Mouse (Mus musculus) liver, adult 2 months (tissue): ENCODE measurements at regions not wholly inside any gene's neighbourhood (a gene's known extent, or its start where the extent isn't known, plus 50 kb on each side); places are given as distances from the start of the nearest gene placed in this dataset.

Experiments used
- DNase-seq: peaks from one replicate; pipeline ENCODE4 v3.0.0-alpha.2; 2011; ENCODE audit warnings: low read depth, low spot score; ENCODE audit errors: extremely low read depth
- H3K27ac ChIP-seq: fragments of 200-500 bp; replicated peaks from 2 replicates; pipeline ENCODE4 v1.5.1; 2012; ENCODE audit warnings: low read depth, mild to moderate bottlenecking, control low read depth, inconsistent platforms, low read length; ENCODE audit not compliant: insufficient read depth
- H3K27me3 ChIP-seq: fragments of 200-500 bp; 2 replicates; pipeline ENCODE4 v1.6.1; 2012; ENCODE audit warnings: mild to moderate bottlenecking, moderate library complexity, low read length, inconsistent platforms; ENCODE audit not compliant: control insufficient read depth, insufficient read depth
- H3K36me3 ChIP-seq: fragments of 200-500 bp; 2 replicates; pipeline ENCODE4 v1.6.1; 2012; ENCODE audit warnings: low read length, inconsistent platforms; ENCODE audit not compliant: control insufficient read depth, insufficient read depth
- H3K4me1 ChIP-seq: fragments of 200-500 bp; 2 replicates; pipeline ENCODE4 v1.6.1; 2011; ENCODE audit warnings: low read length; ENCODE audit not compliant: control insufficient read depth, insufficient read depth
- H3K4me3 ChIP-seq: fragments of 200-500 bp; 2 replicates; pipeline ENCODE4 v1.5.1; 2011; ENCODE audit warnings: low read depth, mild to moderate bottlenecking, control low read depth, low read length, moderate library complexity; ENCODE audit not compliant: insufficient read depth
- H3K79me2 ChIP-seq: fragments of 200-500 bp; 2 replicates; pipeline ENCODE4 v1.6.1; 2012; ENCODE audit warnings: inconsistent platforms, mild to moderate bottlenecking, low read length, moderate library complexity; ENCODE audit not compliant: control insufficient read depth, insufficient read depth
- H3K9ac ChIP-seq: fragments of 200-500 bp; 2 replicates; pipeline ENCODE4 v1.6.1; 2012; ENCODE audit warnings: low read depth, mild to moderate bottlenecking, control low read depth, inconsistent platforms, low read length
- CTCF ChIP-seq: fragments of 200-500 bp; IDR thresholded peaks from 2 replicates; pipeline ENCODE4 v1.5.1; 2011; ENCODE audit warnings: low read depth, low read length, control low read depth
- POLR2A ChIP-seq: fragments of 200-500 bp; IDR thresholded peaks from 2 replicates; pipeline ENCODE4 v1.6.1; 2011; ENCODE audit warnings: low read length, control low read depth; ENCODE audit not compliant: insufficient read depth; ENCODE audit errors: extremely low read depth
- WGBS: fragments of 180-500 bp; shearing (Covaris S2); methylation state at CpG from one replicate; pipeline ENCODE4 v1.1.7; 2018; 5-methylcytosine and 5-hydroxymethylcytosine counted together

DNA sequence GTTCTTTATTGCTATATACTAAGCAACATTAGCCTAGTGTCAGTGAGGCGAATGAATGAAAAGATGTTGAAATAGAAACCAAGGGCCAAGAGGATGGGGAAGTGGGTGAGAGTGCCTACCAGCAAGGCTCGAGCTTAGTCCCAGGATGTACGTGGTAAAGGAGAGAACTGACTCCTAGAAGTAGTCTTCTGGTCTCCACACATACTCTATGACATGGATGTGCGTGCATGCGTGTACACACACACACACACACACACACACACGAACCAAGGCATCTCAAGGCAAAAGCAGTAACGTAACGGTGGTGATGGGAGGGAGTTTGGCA, 50.0 kb upstream of the Trim2 start:
- no peaks in the 10 kb centered on the region for H3K4me1 ChIP-seq
- H3K36me3 ChIP-seq = no peaks in the 10 kb centered on the region
- no peak overlapping the region for H3K4me3 ChIP-seq
- DNase-seq = no peak
- no peak overlapping the region for H3K9ac ChIP-seq
- H3K27me3 ChIP-seq = no peaks in the 10 kb centered on the region
- 84% methylated on average over 8 of the region's 8 CpGs for WGBS
- no peak for TF ChIP-seq CTCF
- no peak for TF ChIP-seq POLR2A
- H3K79me2 ChIP-seq = no peaks in the 10 kb centered on the region
- no peak overlapping the region for H3K27ac ChIP-seq
